Mouse (Mus musculus) ovary, postnatal 36 days (tissue): Measurements from ENCODE around the gene Lrrc40.
"Not testable (repeated sequence)": the region's sequence is repeated elsewhere in the genome, so short reads cannot be mapped to it uniquely, and the experiment has no call there.

Experiments
- DNase-seq: peaks from one replicate; pipeline ENCODE4 v3.0.0; 2022; ENCODE audit warnings: low spot score, mixed read lengths

The Lrrc40 gene

GRCm38 (mm10) chr3:158091601-158092000 lies 55.1 kb downstream of the Lrrc40 start:
- DNase-seq = no peak

- no peak for DNase-seq
Observed at GRCm38 (mm10) chr3:158093919-158094318, 57.5 kb downstream of the Lrrc40 start.

GRCm38 (mm10) chr3:158102043-158102442 lies 65.6 kb downstream of the Lrrc40 start:
- not testable (repeated sequence) for DNase-seq

GRCm38 (mm10) chr3:158102530-158102929 lies 66.1 kb downstream of the Lrrc40 start:
- DNase-seq = not testable (repeated sequence)

GRCm38 (mm10) chr3:158103467-158103866 lies 67.0 kb downstream of the Lrrc40 start:
- no peak for DNase-seq

- no peak for DNase-seq
Observed at GRCm38 (mm10) chr3:158105260-158105659, 68.8 kb downstream of the Lrrc40 start.
